Mouse (Mus musculus) Muller cell, postnatal 12 days (primary cell): ENCODE data around the gene Sema4d.
"Not testable (repeated sequence)": the region's sequence is repeated elsewhere in the genome, so short reads cannot be mapped to it uniquely, and the experiment has no call there.

Experiments
- DNase-seq: peaks from one replicate; pipeline ENCODE4 v3.0.0-alpha.2; 2015; ENCODE audit errors: inconsistent ontology term

Sema4d gene

DNA sequence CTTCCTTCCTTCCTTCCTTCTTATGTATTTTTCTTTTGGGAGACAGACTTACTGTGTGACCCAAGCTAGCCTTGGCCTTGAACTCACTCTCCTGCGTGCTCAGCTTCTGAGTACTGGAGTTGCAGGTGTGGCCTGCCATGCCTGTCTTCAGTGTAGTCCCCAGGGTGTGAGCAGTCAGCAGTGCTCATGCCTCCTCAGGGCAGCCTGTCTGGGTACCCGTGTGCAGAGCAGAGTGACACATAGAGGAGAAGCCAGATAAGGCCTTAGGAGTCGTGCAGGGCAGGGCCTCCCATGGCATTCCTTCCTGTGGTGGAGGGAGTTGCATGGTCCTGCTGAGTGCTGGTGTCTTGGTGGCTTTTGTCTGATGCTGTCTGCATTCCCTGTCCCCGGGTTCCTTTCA lies 114.2 kb downstream of the Sema4d start:
- DNase-seq, result no peak

DNA sequence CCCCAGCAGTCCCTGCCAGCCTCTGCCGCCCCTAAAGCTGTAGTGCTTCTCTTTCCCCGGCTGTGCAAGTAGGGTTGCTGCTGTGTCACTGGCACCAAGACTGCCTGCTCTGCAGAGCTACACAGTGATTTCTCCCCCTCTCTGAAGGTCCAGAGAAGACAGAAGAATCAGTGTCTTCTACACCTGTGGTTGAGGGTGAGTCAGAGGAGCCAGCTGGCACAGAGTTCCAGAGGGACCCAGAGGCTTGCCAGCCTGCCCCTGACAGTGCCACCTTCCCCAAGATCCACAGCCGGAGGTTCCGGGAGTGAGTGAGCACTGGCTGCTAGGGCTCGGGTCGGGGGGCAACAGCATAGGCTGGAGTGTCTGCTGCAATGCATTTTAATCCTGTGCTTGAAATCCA lies 114.9 kb downstream of the Sema4d start:
- no peak for DNase-seq

GRCm38 (mm10) chr13:51677630-51678185 lies 115.8 kb downstream of the Sema4d start:
- no peak for DNase-seq

- DNase-seq, result no peak
Observed at GRCm38 (mm10) chr13:51677041-51677440, 116.5 kb downstream of the Sema4d start.

GRCm38 (mm10) chr13:51676641-51677040 lies 116.9 kb downstream of the Sema4d start:
- DNase-seq, result peak; percentile 14

DNA sequence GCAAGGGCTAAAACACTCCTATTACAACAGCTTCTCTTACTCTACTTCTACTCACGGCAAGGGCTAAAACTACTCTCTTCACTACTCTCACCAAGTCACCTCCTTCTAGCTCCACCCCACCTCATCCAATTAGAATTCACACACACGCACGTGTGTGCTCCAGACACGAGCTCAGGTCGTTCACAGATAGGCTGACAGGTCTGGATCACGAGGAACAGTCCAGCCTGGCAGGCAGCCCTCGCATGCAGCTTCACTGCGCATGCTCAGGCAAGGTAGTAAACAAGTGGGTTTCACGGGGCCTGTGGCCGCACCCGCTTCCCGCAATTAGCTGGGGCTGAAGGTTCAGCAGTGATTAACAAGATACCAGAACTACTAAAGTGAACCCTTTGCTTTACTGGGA lies 125.4 kb downstream of the Sema4d start:
- not testable (repeated sequence) for DNase-seq

GRCm38 (mm10) chr13:51663561-51663960 lies 130.0 kb downstream of the Sema4d start:
- no peak for DNase-seq

GRCm38 (mm10) chr13:51659573-51659972 lies 134.0 kb downstream of the Sema4d start:
- DNase-seq, result no peak

GRCm38 (mm10) chr13:51658094-51658493 lies 135.5 kb downstream of the Sema4d start:
- DNase-seq, result no peak

DNA sequence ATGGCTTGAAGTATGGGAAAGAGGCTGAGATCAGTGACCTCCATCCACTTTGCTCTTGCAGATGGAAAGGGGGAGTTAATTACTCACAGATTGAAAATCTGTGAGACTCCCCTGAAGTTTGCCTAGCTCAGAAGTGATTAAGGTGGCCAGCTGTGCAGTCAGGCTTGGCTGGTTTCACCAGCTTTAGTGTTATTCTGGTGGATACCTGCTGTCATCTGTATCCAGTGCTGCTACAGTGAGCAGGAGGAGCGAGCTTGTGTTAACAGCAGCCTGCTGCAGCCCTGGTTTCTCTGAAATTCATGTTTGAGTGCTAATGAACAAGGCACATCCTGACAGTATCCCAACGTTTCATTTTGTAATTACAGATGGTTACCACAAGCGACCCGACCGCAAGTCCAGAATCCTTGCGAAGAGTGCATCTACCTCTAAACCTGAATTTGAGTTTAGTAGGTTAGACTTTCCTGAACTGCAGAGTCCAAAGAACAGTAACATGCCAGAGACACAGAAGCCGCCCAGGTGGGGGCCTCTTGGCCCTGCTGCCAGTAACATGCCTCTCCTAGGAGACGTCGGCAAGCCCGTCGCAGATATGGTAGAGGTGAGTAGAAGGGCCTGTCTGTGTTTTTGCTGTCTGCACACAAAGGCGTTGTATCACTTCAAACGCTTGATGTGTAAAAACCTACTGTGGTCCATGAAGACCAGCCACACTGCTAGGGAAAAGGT lies 136.9 kb downstream of the Sema4d start:
- no peak for DNase-seq

GRCm38 (mm10) chr13:51653961-51654360 lies 139.6 kb downstream of the Sema4d start:
- no peak for DNase-seq

DNA sequence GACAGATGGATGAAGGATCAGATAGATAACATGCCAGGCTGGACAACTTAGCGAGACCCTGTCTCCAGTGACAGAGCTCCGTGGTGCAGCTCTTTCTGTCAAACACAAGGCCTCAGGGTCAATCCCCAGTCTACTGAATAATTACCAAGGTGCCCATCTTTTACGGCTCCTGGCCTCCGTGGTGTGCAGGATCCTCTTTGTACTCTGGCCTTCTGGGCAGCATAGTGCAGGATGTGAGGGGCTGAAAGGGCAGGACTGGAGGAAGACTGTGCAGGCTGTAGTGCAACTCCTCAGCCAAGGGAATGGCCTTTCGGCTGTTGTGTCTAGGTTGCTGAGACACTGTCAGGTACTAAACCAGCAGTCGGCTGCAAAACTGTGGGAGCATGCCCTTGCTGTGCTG lies 140.4 kb downstream of the Sema4d start:
- no peak for DNase-seq

DNA sequence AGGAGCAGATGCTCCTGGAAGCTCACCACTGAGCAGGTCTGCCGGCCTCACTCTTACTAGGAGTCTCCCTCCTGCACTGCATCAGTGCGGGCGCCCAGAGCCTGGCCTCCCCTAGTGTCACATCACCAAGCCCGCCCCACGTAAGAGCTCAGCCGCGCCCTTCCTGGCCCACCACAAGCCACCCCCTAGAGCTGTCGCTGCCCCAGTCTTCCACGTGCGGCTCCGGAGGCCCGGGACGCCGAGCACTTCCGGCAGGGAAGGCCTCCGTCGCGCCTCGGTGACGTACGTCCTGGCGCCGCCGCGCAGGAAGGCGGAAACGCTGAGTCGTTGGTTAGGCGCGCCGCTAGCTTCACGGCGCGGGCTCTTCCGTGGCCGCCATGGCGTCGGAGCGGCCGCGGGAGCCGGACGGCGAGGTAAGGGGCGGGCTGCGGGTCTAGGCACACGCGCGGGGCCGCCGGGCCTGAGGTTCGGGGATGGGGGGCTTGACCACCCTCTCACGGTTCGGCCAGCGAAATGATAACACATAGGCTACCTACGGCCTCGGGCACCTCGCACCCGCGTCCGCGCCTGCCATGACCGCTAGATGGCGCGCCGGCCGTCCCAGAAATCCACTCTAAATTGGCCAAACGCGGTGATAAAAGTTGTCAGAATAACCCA lies 142.0 kb downstream of the Sema4d start, which contains the start of gene Secisbp2:
Secisbp2 (plus strand) TSS at position 290 of the 657 bp plus-strand sequence.
- DNase-seq, result peak; percentile 95

DNA sequence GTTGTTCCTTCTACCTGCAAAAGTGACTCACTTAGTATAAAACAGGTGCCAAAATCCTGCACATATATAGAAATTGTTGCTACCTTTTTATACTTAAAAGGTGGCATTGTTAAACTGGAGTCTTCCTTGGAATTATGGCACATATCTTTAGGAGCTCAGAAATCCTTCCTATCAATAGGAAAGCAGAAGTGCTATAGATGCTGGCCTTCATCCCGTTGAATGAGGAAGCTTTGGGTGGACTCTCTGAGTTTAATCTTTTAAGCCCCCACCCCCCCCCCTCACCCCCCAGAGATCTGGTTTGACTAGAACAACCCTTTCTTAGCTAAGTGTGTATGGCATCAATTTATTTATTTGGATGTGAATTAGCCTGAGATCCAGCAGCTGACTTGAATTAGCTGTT lies 143.8 kb downstream of the Sema4d start:
- no peak for DNase-seq

- DNase-seq, result no peak
Observed at GRCm38 (mm10) chr13:51648237-51648636, 145.3 kb downstream of the Sema4d start.

GRCm38 (mm10) chr13:51647770-51648169 lies 145.8 kb downstream of the Sema4d start:
- no peak for DNase-seq

- DNase-seq, result no peak
Observed at GRCm38 (mm10) chr13:51646362-51647027, 147.1 kb downstream of the Sema4d start.

DNA sequence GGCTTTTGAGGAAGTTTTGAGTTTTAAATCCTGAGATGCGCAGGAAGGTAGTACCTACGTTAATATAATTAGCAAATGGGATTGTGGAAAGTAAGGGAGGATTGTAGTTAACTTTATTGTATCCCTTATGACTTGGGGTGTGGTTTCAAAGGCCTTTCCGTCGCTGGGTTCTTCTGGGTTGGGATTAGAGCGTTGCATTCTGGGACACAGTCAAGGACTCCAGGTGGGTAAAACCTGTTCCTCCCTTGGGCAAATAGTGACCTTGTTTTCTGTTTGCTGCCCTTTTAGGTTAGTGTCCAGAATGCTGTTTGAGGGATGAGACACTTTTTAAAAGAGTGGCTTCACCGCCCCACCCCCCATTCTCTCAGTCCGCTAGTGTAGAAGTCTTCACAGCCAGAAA lies 147.7 kb downstream of the Sema4d start:
- peak; percentile 22 for DNase-seq

- DNase-seq, result peak; percentile 98
Observed at GRCm38 (mm10) chr13:51644829-51645789, 148.4 kb downstream of the Sema4d start, which contains the start of gene Cks2. Gene Cks2 (plus strand): TSS chr13:51645232.

DNA sequence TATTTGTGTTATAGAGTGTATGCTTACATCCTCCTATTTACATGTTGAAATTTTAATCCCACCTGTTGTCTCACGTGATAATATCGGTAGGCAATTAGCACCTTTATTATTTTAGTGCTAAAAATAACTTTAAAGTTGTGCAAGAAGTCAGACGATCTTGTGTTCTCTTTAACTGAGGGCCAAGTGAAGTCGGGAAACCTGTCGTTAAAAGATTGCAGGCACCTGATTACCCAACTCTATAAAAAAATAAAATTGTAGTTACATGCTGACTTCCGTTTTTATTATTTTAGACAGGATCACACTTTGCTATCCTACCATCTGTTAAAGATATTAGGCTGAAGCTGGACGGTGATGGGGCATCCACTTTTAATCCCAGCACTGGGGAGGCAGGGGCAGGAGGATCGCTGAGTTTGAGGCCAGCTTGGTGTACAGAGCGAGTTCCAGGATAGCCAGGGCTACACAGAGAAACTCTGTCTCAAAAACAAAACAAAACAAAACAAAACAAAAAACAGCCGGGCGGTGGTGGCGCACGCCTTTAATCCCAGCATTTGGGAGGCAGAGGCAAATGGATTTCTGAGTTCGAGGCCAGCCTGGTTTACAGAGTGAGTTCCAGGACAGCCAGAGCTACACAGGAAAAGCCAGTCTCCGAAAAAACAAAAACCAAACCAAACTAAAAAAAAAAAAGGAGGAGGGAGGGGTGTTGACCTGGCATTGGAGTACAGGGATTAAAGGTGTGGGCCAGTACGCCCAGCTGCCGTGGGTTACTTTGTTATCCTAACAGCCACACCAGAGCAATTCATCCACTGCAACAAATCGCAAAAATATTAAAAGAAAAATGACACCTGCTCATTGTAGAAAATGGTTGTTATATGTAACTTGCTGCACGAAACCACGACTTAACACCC lies 149.4 kb downstream of the Sema4d start:
- no peak for DNase-seq
